Mouse (Mus musculus): ENCODE measurements around the gene Gimd1.

DNA sequence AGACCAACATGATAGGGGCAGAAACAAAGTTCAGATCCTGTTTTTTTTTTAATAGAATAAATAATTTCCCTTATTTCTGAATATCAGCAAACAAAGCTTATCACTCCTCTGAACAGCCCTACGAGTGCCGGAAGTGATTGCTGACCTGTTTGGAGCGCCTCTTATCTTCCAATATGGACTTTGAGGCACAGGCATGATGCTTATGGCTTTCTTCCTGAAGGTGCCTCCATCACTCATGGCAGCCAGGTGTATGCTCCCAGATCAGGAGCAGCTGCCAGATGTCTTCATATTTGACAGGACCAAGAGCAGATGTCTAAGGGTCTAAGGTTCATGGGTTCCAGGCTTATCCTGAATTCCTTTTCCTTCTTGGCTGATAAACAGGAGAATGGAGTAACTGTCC lies 7.5 kb downstream of the Gimd1 start:
- TF ChIP-seq CTCF (IDR thresholded peaks at IDR 0.05) (no peak), EP300 (IDR thresholded peaks at IDR 0.05) (no peak)
